Mouse (Mus musculus) heart, adult 9 months (tissue): ENCODE data around the gene Tmem59l.

ENCODE experiments used
- DNase-seq, 2 experiments: peaks; one replicate each; pipeline ENCODE4 v3.0.0; 2022; ENCODE audit warnings: low spot score in 2 of 2

Tmem59l gene

GRCm38 (mm10) chr8:70507027-70507393 is 19.9 kb upstream of the Tmem59l start:
- DNase-seq: no peak

DNA sequence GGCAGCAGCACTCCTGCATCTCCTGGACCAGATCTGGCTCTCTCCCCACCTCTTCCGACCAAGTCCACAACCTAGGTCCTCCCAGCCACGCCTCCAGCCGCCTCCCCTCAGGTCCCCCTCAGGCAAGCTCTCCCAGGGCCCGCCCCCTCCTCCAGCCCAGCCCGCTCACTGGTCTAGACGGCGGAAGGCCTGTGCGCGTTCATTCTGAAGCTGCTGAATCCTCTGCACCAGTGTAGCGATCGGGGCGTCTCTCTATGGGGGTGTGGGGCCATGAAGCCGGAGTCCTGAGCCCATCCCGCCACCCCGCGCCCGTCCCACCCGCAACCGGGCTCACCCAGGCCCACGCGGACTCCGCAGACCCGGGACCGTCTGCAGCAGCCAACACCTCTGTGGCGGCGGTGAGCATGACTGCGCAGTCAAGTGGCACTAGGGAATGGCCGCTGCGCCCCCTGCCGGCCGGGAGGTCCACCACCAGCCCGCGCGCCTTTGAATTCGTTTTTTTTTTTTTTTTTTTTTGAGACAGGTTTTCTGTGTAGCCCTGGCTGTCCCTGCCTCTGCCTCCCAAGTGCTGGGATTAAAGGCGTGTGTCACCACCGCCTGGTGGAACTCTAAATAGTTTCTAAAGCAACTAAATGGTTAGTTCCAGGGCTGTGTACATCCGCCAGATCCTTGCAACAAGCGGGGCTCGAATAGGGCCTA is 19.3 kb upstream of the Tmem59l start, which contains the start of gene Rex1bd:
Gene Rex1bd (minus strand): TSS at position 425 of the 699 bp plus-strand sequence.
- peak; percentile 92 for DNase-seq

- no peak for DNase-seq
Measured at GRCm38 (mm10) chr8:70505698-70506327, 18.7 kb upstream of the Tmem59l start.

DNA sequence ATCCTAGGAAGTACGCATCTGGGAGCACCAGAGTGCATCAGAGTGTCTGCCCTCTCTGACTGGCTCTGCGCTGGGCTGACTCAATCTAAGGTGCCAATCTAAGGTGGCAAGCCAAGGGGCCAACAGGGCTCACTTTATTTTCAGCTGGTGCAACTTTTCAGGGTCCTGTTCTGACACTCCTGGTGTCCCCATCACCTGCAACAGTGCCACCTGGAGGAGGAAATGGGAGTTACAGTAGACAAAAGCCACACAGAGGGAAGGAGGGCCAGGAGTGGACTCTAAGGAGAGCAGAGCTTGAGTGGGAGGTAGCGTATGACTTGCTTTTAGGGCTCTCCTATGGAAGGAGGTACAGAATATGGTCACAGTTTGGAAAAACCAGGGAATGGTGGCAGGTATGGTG is 17.7 kb upstream of the Tmem59l start:
- DNase-seq: peak; percentile 63 to 79

GRCm38 (mm10) chr8:70504291-70504716 is 17.1 kb upstream of the Tmem59l start:
- peak; percentile 59 to 71 for DNase-seq

DNA sequence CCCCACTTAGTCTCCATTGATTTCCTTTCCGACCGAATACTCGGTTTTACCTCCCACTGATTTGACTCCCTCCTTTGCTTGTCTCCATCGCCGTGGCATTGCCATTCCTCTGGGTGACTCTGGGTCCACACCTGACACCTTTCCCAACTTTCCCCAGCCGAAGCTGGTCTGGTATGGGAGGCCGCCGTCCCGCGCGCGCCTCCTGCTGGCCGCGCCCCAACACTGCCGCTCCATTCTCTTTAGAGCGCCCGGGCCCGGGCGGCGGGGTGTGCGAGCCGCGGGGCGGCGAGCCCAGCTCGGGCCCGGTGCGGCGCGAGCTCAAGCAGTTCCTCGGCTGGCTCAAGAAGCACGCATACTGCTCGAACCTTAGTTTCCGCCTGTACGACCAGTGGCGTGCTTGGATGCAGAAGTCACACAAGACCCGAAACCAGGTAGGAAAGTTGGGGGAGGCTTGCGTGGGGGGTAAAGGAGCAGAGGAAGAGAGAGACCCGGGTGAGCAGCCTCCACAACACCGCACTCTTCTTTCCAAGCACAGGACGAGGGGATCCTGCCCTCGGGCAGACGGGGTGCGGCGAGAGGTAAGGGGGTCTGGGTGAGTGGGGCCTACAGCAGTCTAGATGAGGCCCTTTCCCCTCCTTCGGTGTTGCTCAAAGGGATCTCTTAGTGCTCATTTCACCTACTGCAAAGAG is 16.0 kb upstream of the Tmem59l start:
- peak in 1 of 2 experiments; percentile 61 for DNase-seq

- no peak for DNase-seq
Measured at GRCm38 (mm10) chr8:70502540-70502939, 15.4 kb upstream of the Tmem59l start.

DNA sequence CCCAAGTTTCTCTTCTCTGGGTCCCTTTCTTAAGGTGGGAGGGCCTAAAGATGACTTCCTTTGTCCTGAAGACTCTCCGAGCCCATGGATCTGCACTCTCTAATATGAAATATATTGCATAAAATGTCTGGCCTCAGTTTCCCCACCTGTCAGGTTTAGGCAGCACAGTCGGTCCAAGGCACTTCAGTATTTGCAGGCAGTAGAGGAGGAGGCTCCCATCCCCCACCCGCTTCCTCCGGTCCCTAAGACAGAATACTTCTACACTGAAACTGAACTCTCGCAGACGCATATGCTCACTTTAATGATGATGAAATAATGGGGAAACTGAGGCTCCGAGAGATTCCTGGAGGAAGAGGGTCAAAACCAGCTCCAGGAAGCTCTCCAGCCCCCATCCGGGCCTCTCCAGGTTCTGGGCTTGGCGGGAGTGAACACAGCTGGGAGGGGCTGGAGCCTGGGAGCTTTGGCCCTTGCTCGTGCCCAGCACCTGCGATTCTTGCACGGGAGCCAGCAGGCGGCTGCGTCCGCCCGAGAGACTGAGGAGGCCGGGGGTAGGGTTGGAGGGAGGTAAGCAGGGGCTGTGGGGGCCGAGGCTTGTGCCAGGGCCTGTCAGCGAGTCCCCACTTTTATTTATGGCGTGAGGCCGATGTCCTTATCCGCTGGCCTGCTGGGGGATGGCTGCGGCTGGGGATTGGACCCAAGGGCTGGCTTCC is 14.8 kb upstream of the Tmem59l start:
- DNase-seq: no peak

GRCm38 (mm10) chr8:70500386-70501301 is 13.5 kb upstream of the Tmem59l start:
- no peak for DNase-seq

- DNase-seq: no peak
Measured at GRCm38 (mm10) chr8:70495771-70496062, 8.6 kb upstream of the Tmem59l start.

DNA sequence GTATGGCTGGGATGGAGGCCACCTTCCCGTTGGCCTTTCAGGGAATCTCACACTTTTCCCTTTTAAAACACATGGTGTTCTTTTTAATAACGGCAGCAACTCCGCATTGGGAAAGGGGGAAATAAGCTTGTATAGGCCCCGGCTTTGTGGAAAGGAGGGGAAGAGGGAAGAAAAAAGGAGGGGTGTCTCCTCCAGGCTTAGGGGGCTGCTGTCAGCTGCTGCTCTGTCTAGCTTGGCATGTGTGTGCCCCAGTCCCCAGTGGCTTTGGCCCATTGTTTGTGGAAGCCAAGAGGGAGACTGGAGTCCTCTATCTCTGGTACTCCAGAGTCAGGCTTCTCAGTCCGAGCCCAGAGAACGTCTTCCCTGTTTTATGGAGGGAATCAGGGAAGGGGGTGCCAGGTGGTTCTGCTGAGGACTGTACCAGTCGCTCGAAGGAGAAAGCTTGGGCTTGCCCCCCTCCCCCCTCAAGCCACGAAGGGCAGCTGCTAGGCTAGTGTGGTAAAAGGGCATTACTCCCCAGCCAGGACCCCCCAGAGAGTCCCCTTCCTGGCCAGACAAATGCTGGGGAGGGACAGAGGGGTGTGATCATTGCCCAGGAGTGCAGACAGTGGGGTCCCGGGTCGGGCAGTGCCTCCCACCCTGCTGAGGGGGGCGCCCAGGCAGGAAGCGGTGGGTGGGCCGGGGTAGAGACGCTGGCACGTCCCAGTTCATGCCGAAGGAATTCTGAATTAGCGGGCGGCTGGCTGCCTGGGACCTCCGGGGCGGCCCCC is 8.0 kb upstream of the Tmem59l start:
- no peak for DNase-seq

DNA sequence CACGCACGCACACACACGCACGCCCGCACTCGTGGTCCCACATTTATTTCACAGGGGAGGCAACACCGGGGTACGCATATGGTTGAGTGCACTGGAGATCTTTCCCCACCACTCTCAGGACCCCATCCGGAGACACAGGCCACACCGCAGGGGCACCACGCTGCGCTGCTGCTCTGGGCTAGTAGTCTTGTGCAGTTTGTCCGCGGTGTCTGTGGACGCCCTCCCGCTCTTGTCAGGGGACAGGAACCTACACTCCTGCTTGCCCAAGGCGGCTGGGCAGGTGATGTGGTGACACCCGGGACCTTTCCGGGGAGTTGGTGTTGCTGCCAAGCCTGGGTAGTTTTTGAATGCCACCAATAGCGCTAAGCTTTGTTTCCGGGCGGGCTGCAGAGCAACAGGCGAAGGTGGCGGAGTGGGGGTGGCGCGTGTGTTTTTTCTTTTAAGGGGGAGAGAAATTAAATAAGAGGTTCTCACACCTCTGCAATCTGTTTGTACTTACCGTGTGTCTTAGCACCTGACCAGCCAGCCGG is 7.3 kb upstream of the Tmem59l start:
- DNase-seq: no peak

DNA sequence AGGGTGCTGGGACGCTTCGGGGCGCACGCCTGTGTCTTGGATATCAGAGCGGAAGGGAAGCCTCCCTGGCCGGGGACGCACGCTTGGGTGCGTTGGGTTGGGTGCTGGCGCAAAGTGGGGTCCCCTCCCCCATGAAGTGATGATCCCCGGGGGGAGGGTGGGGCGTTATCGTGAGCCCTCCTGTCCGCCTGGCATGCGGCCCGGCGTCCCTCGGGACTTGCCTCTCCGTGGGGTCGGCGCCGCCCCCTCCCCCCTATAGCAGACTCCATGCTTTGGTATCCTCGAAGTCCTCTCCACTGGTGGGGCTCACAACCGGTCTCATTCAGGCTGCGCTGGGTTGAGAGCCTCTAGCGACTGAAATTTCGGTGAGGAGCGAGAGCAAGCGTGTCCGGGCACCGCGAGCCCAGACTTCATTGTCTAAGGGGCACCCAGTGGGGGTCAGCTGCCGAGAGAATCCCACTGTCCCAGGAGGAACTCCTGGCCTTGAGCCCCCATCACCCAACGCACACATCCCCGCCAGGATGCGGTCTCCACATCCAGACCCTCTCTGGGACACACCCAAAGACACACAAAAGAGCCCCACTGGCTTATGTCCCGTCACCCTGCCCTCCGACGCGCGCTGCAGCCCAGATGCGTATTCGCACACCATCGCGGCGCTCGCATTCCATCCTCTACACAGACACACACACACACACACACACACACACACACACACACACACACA is 6.7 kb upstream of the Tmem59l start:
- DNase-seq: no peak

GRCm38 (mm10) chr8:70492664-70493640 is 5.8 kb upstream of the Tmem59l start, which contains the start of gene Crlf1:
Gene Crlf1, plus strand, starts transcription at chr8:70493158.
- DNase-seq: no peak

DNA sequence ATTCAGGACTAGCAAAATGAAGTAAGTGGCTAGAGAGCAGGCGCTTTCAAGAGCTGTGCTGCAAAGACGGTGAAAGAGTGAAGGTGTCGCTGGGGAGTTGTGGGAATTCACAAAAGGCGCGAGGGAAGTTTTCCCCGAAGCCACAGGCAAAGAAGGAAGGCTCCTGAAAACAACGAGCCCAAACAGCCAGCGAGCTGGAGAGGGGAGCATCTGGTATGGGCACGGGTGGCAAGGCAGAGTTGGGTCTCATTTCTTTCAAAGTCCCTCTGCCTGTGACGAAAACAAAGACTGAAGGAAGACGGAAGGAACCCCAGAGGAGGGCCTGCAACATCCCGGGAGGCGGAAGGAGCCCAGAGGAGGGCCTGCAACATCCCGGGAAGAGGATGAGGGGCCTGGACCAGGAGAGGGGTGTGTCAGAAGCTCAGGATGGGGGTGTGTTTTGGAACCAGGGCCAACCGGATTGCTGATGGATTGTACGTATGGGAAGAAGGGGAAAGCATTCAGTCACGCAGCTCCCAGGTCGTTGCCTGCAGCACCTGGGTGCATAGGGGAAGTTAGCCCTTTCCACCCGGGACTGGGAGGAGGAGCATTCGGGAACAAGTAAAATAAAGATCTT is 3.8 kb upstream of the Tmem59l start:
- no peak for DNase-seq

GRCm38 (mm10) chr8:70490061-70490879 is 3.1 kb upstream of the Tmem59l start:
- no peak for DNase-seq

GRCm38 (mm10) chr8:70489576-70489975 is 2.4 kb upstream of the Tmem59l start:
- DNase-seq: no peak
